Mouse (Mus musculus): Measurements from ENCODE around the gene Nav2. TPM values are rescaled to one million over a fixed set of nuclear protein-coding genes. Genes with fewer than 3 reads are reported as not detected.

The Nav2 gene
- polyA plus RNA-seq, 1 experiment from 2014 or later: 22.4 TPM

- Histone ChIP-seq H3K4me2 (replicated peaks; ENCODE audit: low read depth, low read length) (no peak overlapping the region), H3K4me1 (ENCODE audit: insufficient read depth, low read depth, low read length) (no peaks in the 10 kb centered on the region), H3K36me3 (ENCODE audit: insufficient read depth, low read length) (no peaks in the 10 kb centered on the region), H3K27ac (ENCODE audit: low read length) (no peak overlapping the region), H3K4me3 (ENCODE audit: low read depth, low read length) (no peak overlapping the region), H3K27me3 (replicated peaks; ENCODE audit: insufficient read depth, low read length) (no peaks in the 10 kb centered on the region), H3K9me3 (ENCODE audit: low read length) (no peaks in the 10 kb centered on the region), H3K9ac (replicated peaks; ENCODE audit: low read depth) (no peak overlapping the region)
- TF ChIP-seq EP300 (IDR thresholded peaks at IDR 0.05) (no peak), CTCF (IDR thresholded peaks at IDR 0.05) (no peak)
- DNase-seq (ENCODE audit: low spot score) (no peak), ATAC-seq (no peak)
- WGBS: 84% methylated on average over 8 of the region's 8 CpGs
These were observed 302.2 kb downstream of the Nav2 start for GRCm38 (mm10) chr7:49210721-49211120.

- no peak overlapping the region for H3K4me3 ChIP-seq (ENCODE audit: low read depth, low read length)
- WGBS: 43% methylated on average over 4 of the region's 4 CpGs
- H3K4me1 ChIP-seq (ENCODE audit: insufficient read depth, low read depth, low read length): no peaks in the 10 kb centered on the region
- H3K4me2 ChIP-seq (replicated peaks; ENCODE audit: low read depth, low read length): no peak overlapping the region
- H3K27ac ChIP-seq (ENCODE audit: low read length): no peak overlapping the region
- peak; percentile 55 for ATAC-seq
- no peaks in the 10 kb centered on the region for H3K27me3 ChIP-seq (replicated peaks; ENCODE audit: insufficient read depth, low read length)
- H3K36me3 ChIP-seq (ENCODE audit: insufficient read depth, low read length): no peaks in the 10 kb centered on the region
- no peak overlapping the region for H3K9ac ChIP-seq (replicated peaks; ENCODE audit: low read depth)
- peak; percentile 21 for DNase-seq (ENCODE audit: low spot score)
- TF ChIP-seq CTCF (IDR thresholded peaks at IDR 0.05) (no peak), EP300 (IDR thresholded peaks at IDR 0.05) (no peak)
- no peaks in the 10 kb centered on the region for H3K9me3 ChIP-seq (ENCODE audit: low read length)
These were observed 304.5 kb downstream of the Nav2 start for GRCm38 (mm10) chr7:49213011-49213410.

- 70% methylated on average over 6 of the region's 6 CpGs for WGBS
- ATAC-seq: no peak
- H3K4me1 ChIP-seq (ENCODE audit: insufficient read depth, low read depth, low read length): no peaks in the 10 kb centered on the region
These were observed 309.3 kb downstream of the Nav2 start for GRCm38 (mm10) chr7:49217786-49218185.

GRCm38 (mm10) chr7:49225741-49226140 lies 317.2 kb downstream of the Nav2 start:
- TF ChIP-seq EP300 (IDR thresholded peaks at IDR 0.05) (no peak), CTCF (IDR thresholded peaks at IDR 0.05) (no peak)
- 53% methylated on average over 5 of the region's 5 CpGs for WGBS
- Histone ChIP-seq H3K9me3 (ENCODE audit: low read length) (no peaks in the 10 kb centered on the region), H3K9ac (replicated peaks; ENCODE audit: low read depth) (no peak overlapping the region), H3K27me3 (replicated peaks; ENCODE audit: insufficient read depth, low read length) (no peaks in the 10 kb centered on the region), H3K27ac (ENCODE audit: low read length) (no peak overlapping the region), H3K4me2 (replicated peaks; ENCODE audit: low read depth, low read length) (no peak overlapping the region), H3K4me3 (ENCODE audit: low read depth, low read length) (no peak overlapping the region), H3K36me3 (ENCODE audit: insufficient read depth, low read length) (no peaks in the 10 kb centered on the region), H3K4me1 (ENCODE audit: insufficient read depth, low read depth, low read length) (no peaks in the 10 kb centered on the region)
- peak; percentile 35 for DNase-seq (ENCODE audit: low spot score)
- peak; percentile 38; the same call in 1 of the 2 replicates for ATAC-seq

More at GRCm38 (mm10) chr7:49217786-49218185, 309.3 kb downstream of the Nav2 start:
- Histone ChIP-seq H3K27ac (ENCODE audit: low read length) (no peak overlapping the region), H3K4me3 (ENCODE audit: low read depth, low read length) (no peak overlapping the region), H3K4me2 (replicated peaks; ENCODE audit: low read depth, low read length) (no peak overlapping the region), H3K9me3 (ENCODE audit: low read length) (no peaks in the 10 kb centered on the region), H3K27me3 (replicated peaks; ENCODE audit: insufficient read depth, low read length) (no peaks in the 10 kb centered on the region), H3K9ac (replicated peaks; ENCODE audit: low read depth) (no peak overlapping the region), H3K36me3 (ENCODE audit: insufficient read depth, low read length) (no peaks in the 10 kb centered on the region)
- no peak for DNase-seq (ENCODE audit: low spot score)
- TF ChIP-seq CTCF (IDR thresholded peaks at IDR 0.05) (no peak), EP300 (IDR thresholded peaks at IDR 0.05) (no peak)

GRCm38 (mm10) chr7:49232969-49233368 lies 324.5 kb downstream of the Nav2 start:
- no peak overlapping the region for H3K27ac ChIP-seq (ENCODE audit: low read length)

GRCm38 (mm10) chr7:49234288-49234687 lies 325.8 kb downstream of the Nav2 start:
- TF ChIP-seq EP300 (IDR thresholded peaks at IDR 0.05): no peak
- no peak for TF ChIP-seq CTCF (IDR thresholded peaks at IDR 0.05)
- H3K36me3 ChIP-seq (ENCODE audit: insufficient read depth, low read length): no peaks in the 10 kb centered on the region
- no peak for DNase-seq (ENCODE audit: low spot score)
- no peak overlapping the region for H3K4me2 ChIP-seq (replicated peaks; ENCODE audit: low read depth, low read length)
- no peak overlapping the region for H3K9ac ChIP-seq (replicated peaks; ENCODE audit: low read depth)
- peaks cover 2% of the 10 kb centered on the region; the same call in 1 of the 2 replicates for H3K4me1 ChIP-seq (ENCODE audit: insufficient read depth, low read depth, low read length)
- ATAC-seq: 0 out of 2 replicates have a peak, but pooled peaks have one; percentile 12
- 56% methylated on average over 8 of the region's 8 CpGs for WGBS
- H3K9me3 ChIP-seq (ENCODE audit: low read length): no peaks in the 10 kb centered on the region
- no peaks in the 10 kb centered on the region for H3K27me3 ChIP-seq (replicated peaks; ENCODE audit: insufficient read depth, low read length)
- no peak overlapping the region for H3K4me3 ChIP-seq (ENCODE audit: low read depth, low read length)
- H3K27ac ChIP-seq (ENCODE audit: low read length): no peak overlapping the region

More at GRCm38 (mm10) chr7:49232969-49233368, 324.5 kb downstream of the Nav2 start:
- no peaks in the 10 kb centered on the region for H3K36me3 ChIP-seq (ENCODE audit: insufficient read depth, low read length)
- no peak for TF ChIP-seq EP300 (IDR thresholded peaks at IDR 0.05)
- TF ChIP-seq CTCF (IDR thresholded peaks at IDR 0.05): no peak
- DNase-seq (ENCODE audit: low spot score) (no peak), ATAC-seq (peak; percentile 14; the same call in 1 of the 2 replicates)
- H3K27me3 ChIP-seq (replicated peaks; ENCODE audit: insufficient read depth, low read length): no peaks in the 10 kb centered on the region
- WGBS: 84% methylated on average over 2 of the region's 2 CpGs
- no peak overlapping the region for H3K4me2 ChIP-seq (replicated peaks; ENCODE audit: low read depth, low read length)
- H3K9me3 ChIP-seq (ENCODE audit: low read length): no peaks in the 10 kb centered on the region
- no peak overlapping the region for H3K9ac ChIP-seq (replicated peaks; ENCODE audit: low read depth)
- H3K4me3 ChIP-seq (ENCODE audit: low read depth, low read length): no peak overlapping the region
- peaks cover 2% of the 10 kb centered on the region; the same call in 1 of the 2 replicates for H3K4me1 ChIP-seq (ENCODE audit: insufficient read depth, low read depth, low read length)

Measured in lung, postnatal 0 days (tissue).